11 mouse cellular contexts compared by ENCODE assay signal in genomic region chr5:31137658-31138057, GRCm38 (mm10). TPM values are rescaled to one million over a fixed set of nuclear protein-coding genes. Genes with fewer than 3 reads are reported as not detected.
DNase-seq lines count a peak whose midpoint lies in the region; ATAC-seq and TF ChIP-seq lines count a peak whose summit lies in the region.
"Had no signal": no experiment of that assay in that cellular context is flagged by ENCODE, and none has a peak within 500 bp of the region (broad histone marks: within the 10 kb centered on the region; RNA-seq: fewer than 3 reads in every experiment).

No protein-coding gene starts in this region.

- peak overlapping the region; percentile 46 for H3K4me3 ChIP-seq in layer of hippocampus, adult 2 months
- peak overlapping the region; percentile 4; the same call in 1 of the 2 replicates for H3K4me3 ChIP-seq in embryonic facial prominence, embryonic 15.5 days (replicated peaks)
- H3K4me3 ChIP-seq in intestine, embryonic 16.5 days (ENCODE audit: low read length): peak overlapping the region; percentile 21; the same call in 1 of the 2 replicates
- peak overlapping the region; percentile 36 for H3K4me3 ChIP-seq in neural tube, embryonic 15.5 days (replicated peaks)
- H3K4me3 ChIP-seq: liver, embryonic 15.5 days had no signal

- no peak for DNase-seq in layer of hippocampus, adult 2 months (ENCODE audit: low spot score in 2 of 2)
- DNase-seq in layer of hippocampus, postnatal 14 days (ENCODE audit: low spot score in 2 of 2): no peak
- no peak for DNase-seq in thymus, postnatal 14 days
- DNase-seq in lung, postnatal 4 days: no peak
- DNase-seq: cerebellum, postnatal 10 days had no signal

- no peak overlapping the region for H3K27ac ChIP-seq in layer of hippocampus, adult 2 months
- H3K27ac ChIP-seq in embryonic facial prominence, embryonic 15.5 days (replicated peaks): no peak overlapping the region
- no peak overlapping the region for H3K27ac ChIP-seq in intestine, embryonic 16.5 days (ENCODE audit: low read length)
- H3K27ac ChIP-seq in neural tube, embryonic 15.5 days (replicated peaks): no peak overlapping the region
- H3K27ac ChIP-seq: liver, embryonic 15.5 days had no signal

- H3K36me3 ChIP-seq in embryonic facial prominence, embryonic 15.5 days: peaks cover 7% of the 10 kb centered on the region; the same call in 1 of the 2 replicates
- peaks cover 4% of the 10 kb centered on the region; the same call in 1 of the 2 replicates for H3K36me3 ChIP-seq in intestine, embryonic 16.5 days (ENCODE audit: control insufficient read depth, insufficient read depth, low read length)
- peaks cover 7% of the 10 kb centered on the region; the same call in 1 of the 2 replicates for H3K36me3 ChIP-seq in neural tube, embryonic 15.5 days
- H3K36me3 ChIP-seq: liver, embryonic 15.5 days had no signal

- H3K4me1 ChIP-seq in embryonic facial prominence, embryonic 15.5 days: peaks cover 19% of the 10 kb centered on the region
- no peaks in the 10 kb centered on the region; the same call in 1 of the 2 replicates for H3K4me1 ChIP-seq in intestine, embryonic 16.5 days (ENCODE audit: control insufficient read depth, insufficient read depth, low read length)
- peaks cover 27% of the 10 kb centered on the region for H3K4me1 ChIP-seq in neural tube, embryonic 15.5 days

- under 1% methylated on average over 13 of the region's 13 CpGs for WGBS in embryonic facial prominence, embryonic 15.5 days
- 3% methylated on average over 13 of the region's 13 CpGs for WGBS in intestine, embryonic 16.5 days
- under 1% methylated on average over 13 of the region's 13 CpGs for WGBS in neural tube, embryonic 15.5 days

- ATAC-seq in embryonic facial prominence, embryonic 15.5 days (ENCODE audit: insufficient number of reproducible peaks, low FRiP score, low TSS enrichment, low read depth): no peak
- no peak for ATAC-seq in intestine, embryonic 16.5 days
- no peak for ATAC-seq in neural tube, embryonic 15.5 days (ENCODE audit: low FRiP score)

- no peaks in the 10 kb centered on the region for H3K9me3 ChIP-seq in embryonic facial prominence, embryonic 15.5 days (replicated peaks)
- no peaks in the 10 kb centered on the region for H3K9me3 ChIP-seq in intestine, embryonic 16.5 days (ENCODE audit: control insufficient read depth, low read length)
- no peaks in the 10 kb centered on the region for H3K9me3 ChIP-seq in neural tube, embryonic 15.5 days (replicated peaks)
- H3K9me3 ChIP-seq: liver, embryonic 15.5 days had no signal

- TF ChIP-seq CTCF in layer of hippocampus, adult 2 months (conservative IDR thresholded peaks at IDR 0.05): no peak

- H3K27me3 ChIP-seq in embryonic facial prominence, embryonic 15.5 days: peaks cover 62% of the 10 kb centered on the region
- H3K27me3 ChIP-seq in intestine, embryonic 16.5 days (replicated peaks; ENCODE audit: control insufficient read depth, insufficient read depth, low read length): peaks cover 41% of the 10 kb centered on the region
- H3K27me3 ChIP-seq in neural tube, embryonic 15.5 days (replicated peaks): peaks cover 67% of the 10 kb centered on the region

- H3K4me2 ChIP-seq in embryonic facial prominence, embryonic 15.5 days (replicated peaks): no peak overlapping the region
- 0 out of 2 replicates have a peak overlapping the region, but pooled peaks have one; percentile 33 for H3K4me2 ChIP-seq in intestine, embryonic 16.5 days (ENCODE audit: low read depth, low read length)
- peak overlapping the region; percentile 63 for H3K4me2 ChIP-seq in neural tube, embryonic 15.5 days
- H3K4me2 ChIP-seq: liver, embryonic 15.5 days had no signal

- H3K9ac ChIP-seq in embryonic facial prominence, embryonic 15.5 days: no peak overlapping the region
- no peak overlapping the region for H3K9ac ChIP-seq in intestine, embryonic 16.5 days (ENCODE audit: low read depth, low read length)
- peak overlapping the region; percentile 40 for H3K9ac ChIP-seq in neural tube, embryonic 15.5 days (replicated peaks)
- H3K9ac ChIP-seq: liver, embryonic 15.5 days had no signal

RNA-seq across cellular contexts. Expression of gene Ucn, which starts 1.0 kb away (rescaled TPM):
- total RNA-seq in layer of hippocampus, adult 2 months (2021): not detected
- not detected for total RNA-seq in layer of hippocampus, postnatal 14 days (2021)
- polyA plus RNA-seq in embryonic facial prominence, embryonic 15.5 days (2015; fragmentation: Nextera tagmentation; extraction: Ambion mirVana): not detected in 2 replicates
- polyA plus RNA-seq in intestine, embryonic 16.5 days (2015; fragmentation: Nextera tagmentation; extraction: Ambion mirVana): not detected in 2 replicates
- 0.41 TPM in 1 of 2 replicates, not detected in the other for polyA plus RNA-seq in neural tube, embryonic 15.5 days (2015; fragmentation: Nextera tagmentation; extraction: Ambion mirVana)
- polyA plus RNA-seq: gonadal fat pad, adult 2 months; liver, embryonic 15.5 days; urinary bladder, adult 2 months had no signal

RNA-seq across cellular contexts. Expression of gene Mpv17, which starts 16.4 kb away (rescaled TPM):
- total RNA-seq in layer of hippocampus, adult 2 months (2021): 10 to 100 TPM; 58.8 to 61.3 TPM
- total RNA-seq in layer of hippocampus, postnatal 14 days (2021): 10 to 100 TPM; 41.3 to 46.9 TPM
- 67.3 and 73.4 TPM in 2 replicates for polyA plus RNA-seq in embryonic facial prominence, embryonic 15.5 days (2015; fragmentation: Nextera tagmentation; extraction: Ambion mirVana)
- 80.3 and 84.4 TPM in 2 replicates for polyA plus RNA-seq in intestine, embryonic 16.5 days (2015; fragmentation: Nextera tagmentation; extraction: Ambion mirVana)
- 57.4 and 58.0 TPM in 2 replicates for polyA plus RNA-seq in neural tube, embryonic 15.5 days (2015; fragmentation: Nextera tagmentation; extraction: Ambion mirVana)

RNA-seq across cellular contexts. Expression of gene Trim54, which starts 21.1 kb away (rescaled TPM):
- not detected for total RNA-seq in layer of hippocampus, adult 2 months (2021)
- not detected for total RNA-seq in layer of hippocampus, postnatal 14 days (2021)
- polyA plus RNA-seq in embryonic facial prominence, embryonic 15.5 days (2015; fragmentation: Nextera tagmentation; extraction: Ambion mirVana): 10.2 and 13.7 TPM in 2 replicates
- polyA plus RNA-seq in intestine, embryonic 16.5 days (2015; fragmentation: Nextera tagmentation; extraction: Ambion mirVana): not detected in 2 replicates
- 0.33 and 1.5 TPM in 2 replicates for polyA plus RNA-seq in neural tube, embryonic 15.5 days (2015; fragmentation: Nextera tagmentation; extraction: Ambion mirVana)
- polyA plus RNA-seq: urinary bladder, adult 2 months had no signal

RNA-seq across cellular contexts. Expression of gene Slc30a3, which starts 29.6 kb away (rescaled TPM):
- total RNA-seq in layer of hippocampus, adult 2 months (2021): 10 to 100 TPM; 89.6 to 92.2 TPM
- total RNA-seq in layer of hippocampus, postnatal 14 days (2021): 10 to 100 TPM; 56.9 to 61.1 TPM
- 0.60 and 0.92 TPM in 2 replicates for polyA plus RNA-seq in embryonic facial prominence, embryonic 15.5 days (2015; fragmentation: Nextera tagmentation; extraction: Ambion mirVana)
- 0.12 and 0.15 TPM in 2 replicates for polyA plus RNA-seq in intestine, embryonic 16.5 days (2015; fragmentation: Nextera tagmentation; extraction: Ambion mirVana)
- polyA plus RNA-seq in neural tube, embryonic 15.5 days (2015; fragmentation: Nextera tagmentation; extraction: Ambion mirVana): 44.9 and 55.5 TPM in 2 replicates

RNA-seq across cellular contexts. Expression of gene Dnajc5g, which starts 31.6 kb away (rescaled TPM):
- total RNA-seq in layer of hippocampus, adult 2 months (2021): not detected
- total RNA-seq in layer of hippocampus, postnatal 14 days (2021): not detected
- polyA plus RNA-seq in embryonic facial prominence, embryonic 15.5 days (2015; fragmentation: Nextera tagmentation; extraction: Ambion mirVana): not detected in 2 replicates
- polyA plus RNA-seq in intestine, embryonic 16.5 days (2015; fragmentation: Nextera tagmentation; extraction: Ambion mirVana): not detected in 2 replicates
- polyA plus RNA-seq in neural tube, embryonic 15.5 days (2015; fragmentation: Nextera tagmentation; extraction: Ambion mirVana): not detected in 2 replicates
- polyA plus RNA-seq: liver, embryonic 15.5 days; urinary bladder, adult 2 months had no signal
